Mouse (Mus musculus): ENCODE measurements around the gene Padi6. TPM values are rescaled to one million over a fixed set of nuclear protein-coding genes. Genes with fewer than 3 reads are reported as not detected.
A peak's percentile ranks its signal among the peaks of the same experiment; 100 is the strongest.

Gene Padi6
- polyA plus RNA-seq, 1 experiment from 2014 or later, result not detected

DNA sequence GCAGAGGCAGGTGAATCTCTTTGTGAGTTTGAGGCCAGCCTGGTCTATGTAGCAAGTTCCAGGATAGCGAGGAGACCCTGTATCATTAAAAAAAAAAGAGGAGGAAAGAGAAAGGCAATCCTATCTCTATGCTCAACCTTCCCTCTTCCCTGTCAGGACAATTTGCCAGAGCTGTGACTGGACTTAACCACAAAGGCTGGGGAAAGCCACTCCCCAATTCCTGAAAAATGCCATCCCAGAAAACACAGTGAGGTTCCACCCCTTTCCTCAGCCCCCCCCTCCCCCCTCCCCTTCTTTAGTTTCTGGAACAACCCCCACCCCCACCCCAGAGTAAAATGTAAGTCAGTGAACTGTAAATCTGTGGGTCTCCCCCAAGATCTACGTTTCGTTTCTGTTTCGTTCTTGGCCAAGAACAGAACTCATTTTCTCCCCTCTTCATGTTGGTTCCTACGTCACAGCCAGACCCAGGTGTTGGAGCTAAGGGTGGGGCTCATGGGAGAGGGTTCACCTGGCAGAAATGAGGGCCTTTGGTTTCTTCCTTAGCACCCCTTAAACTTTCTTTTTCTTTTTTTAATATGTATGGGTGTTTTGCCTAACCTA, 53.5 kb downstream of the Padi6 start:
- Histone ChIP-seq H3K4me3 (ENCODE audit: low read depth, low read length) (no peak overlapping the region), H3K4me1 (ENCODE audit: control insufficient read depth, insufficient read depth, low read length) (peaks cover 8% of the 10 kb centered on the region), H3K4me2 (ENCODE audit: low read length) (no peak overlapping the region), H3K36me3 (ENCODE audit: control insufficient read depth, insufficient read depth, low read length) (no peaks in the 10 kb centered on the region), H3K27me3 (ENCODE audit: control insufficient read depth, insufficient read depth, low read depth, low read length) (no peaks in the 10 kb centered on the region), H3K9me3 (replicated peaks; ENCODE audit: control insufficient read depth, low read length, poor library complexity, severe bottlenecking) (no peaks in the 10 kb centered on the region), H3K27ac (ENCODE audit: low read length) (no peak overlapping the region), H3K9ac (ENCODE audit: low read depth, low read length) (no peak overlapping the region)
- ATAC-seq, result no peak
- whole genome bisulfite sequencing, result 94% methylated on average over 5 of the region's 5 CpGs

DNA sequence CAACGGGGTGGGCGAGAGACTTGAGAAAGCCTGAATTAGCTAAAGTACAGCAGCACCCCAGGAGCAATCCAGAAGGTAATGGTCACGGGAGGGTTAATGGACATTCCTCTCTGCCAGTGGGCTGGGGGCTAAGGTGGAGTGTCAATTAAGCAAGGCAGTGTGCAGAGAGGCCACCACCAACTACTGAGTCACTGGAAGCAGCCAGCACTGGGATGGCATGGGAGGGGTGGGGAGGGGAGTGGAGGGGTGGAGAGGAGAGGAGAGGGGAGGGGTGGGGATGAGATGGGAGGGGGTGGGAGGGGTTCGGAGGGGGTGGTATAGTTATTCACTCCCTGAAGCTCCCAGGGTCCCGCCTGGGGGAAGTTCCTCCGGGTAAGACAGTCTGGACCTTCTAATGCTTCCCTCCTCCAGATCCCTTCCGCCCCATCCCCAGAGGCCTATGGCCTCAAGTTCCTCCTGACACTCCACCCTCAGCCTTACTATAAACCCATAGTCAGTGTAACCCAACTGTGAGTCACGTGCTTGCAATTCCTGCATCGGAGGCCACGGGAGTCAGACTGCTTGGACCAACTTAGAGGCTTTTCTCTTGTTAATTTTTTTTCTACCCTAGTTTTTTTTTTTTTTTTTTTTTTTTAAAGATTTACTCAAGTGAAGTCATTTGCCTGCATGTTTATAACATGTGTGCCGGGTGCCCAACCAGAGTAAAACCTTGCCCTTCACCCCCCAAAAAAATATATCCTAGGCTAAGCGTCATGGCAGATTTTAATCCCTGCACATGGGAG, 54.2 kb downstream of the Padi6 start:
- WGBS, result 66% methylated on average over 12 of the region's 12 CpGs
- ATAC-seq, result no peak
- H3K4me1 ChIP-seq (ENCODE audit: control insufficient read depth, insufficient read depth, low read length), result peaks cover 10% of the 10 kb centered on the region

GRCm38 (mm10) chr4:140684881-140685303, 57.6 kb downstream of the Padi6 start:
- no peak for ATAC-seq
- WGBS, result 58% methylated on average over 6 of the region's 6 CpGs
- no peak overlapping the region for H3K4me2 ChIP-seq (ENCODE audit: low read length)
- no peaks in the 10 kb centered on the region for H3K36me3 ChIP-seq (ENCODE audit: control insufficient read depth, insufficient read depth, low read length)
- H3K27me3 ChIP-seq (ENCODE audit: control insufficient read depth, insufficient read depth, low read depth, low read length), result no peaks in the 10 kb centered on the region
- H3K9ac ChIP-seq (ENCODE audit: low read depth, low read length), result no peak overlapping the region
- H3K4me1 ChIP-seq (ENCODE audit: control insufficient read depth, insufficient read depth, low read length), result peaks cover 10% of the 10 kb centered on the region
- H3K4me3 ChIP-seq (ENCODE audit: low read depth, low read length), result no peak overlapping the region
- no peak overlapping the region for H3K27ac ChIP-seq (ENCODE audit: low read length)
- no peaks in the 10 kb centered on the region for H3K9me3 ChIP-seq (replicated peaks; ENCODE audit: control insufficient read depth, low read length, poor library complexity, severe bottlenecking)

More for the DNA sequence above, 54.2 kb downstream of the Padi6 start:
- Histone ChIP-seq H3K27me3 (ENCODE audit: control insufficient read depth, insufficient read depth, low read depth, low read length) (no peaks in the 10 kb centered on the region), H3K36me3 (ENCODE audit: control insufficient read depth, insufficient read depth, low read length) (no peaks in the 10 kb centered on the region), H3K4me2 (ENCODE audit: low read length) (no peak overlapping the region), H3K9me3 (replicated peaks; ENCODE audit: control insufficient read depth, low read length, poor library complexity, severe bottlenecking) (no peaks in the 10 kb centered on the region), H3K4me3 (ENCODE audit: low read depth, low read length) (no peak overlapping the region), H3K9ac (ENCODE audit: low read depth, low read length) (no peak overlapping the region), H3K27ac (ENCODE audit: low read length) (no peak overlapping the region)

DNA sequence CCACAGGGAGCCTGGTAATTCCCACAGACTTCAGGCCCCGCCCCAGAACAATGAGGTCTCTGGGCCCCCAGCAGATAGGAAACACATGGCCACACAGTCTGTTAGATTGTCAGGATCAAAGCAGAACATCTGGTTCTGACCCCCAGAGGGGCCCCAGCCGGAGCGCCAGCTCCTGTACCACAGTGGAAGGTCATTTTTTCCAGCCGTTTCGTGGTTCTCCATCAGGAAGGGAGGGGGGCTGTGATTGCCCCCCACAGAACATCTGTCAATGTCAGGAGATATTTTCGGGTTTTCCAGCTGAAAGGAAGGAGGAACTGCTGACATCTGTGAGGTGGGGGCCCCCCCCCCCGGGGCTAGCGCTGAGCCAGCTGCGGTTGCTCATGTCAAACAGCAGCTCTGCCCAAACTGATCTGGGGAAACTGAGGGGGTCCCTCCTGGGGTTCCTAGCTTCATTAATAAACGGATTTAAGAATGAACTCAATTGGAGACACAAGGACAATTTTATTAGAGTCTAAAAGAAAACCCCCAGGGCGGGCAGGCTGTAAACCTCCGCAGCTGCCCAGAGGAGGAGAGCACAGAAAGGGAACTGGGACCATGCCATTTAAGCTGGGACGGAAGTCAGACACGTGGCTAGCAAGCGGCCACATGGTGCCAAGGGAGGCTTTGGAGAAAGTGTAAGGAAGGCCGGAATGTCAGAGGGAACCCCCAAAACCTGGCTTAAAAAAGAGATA, 58.1 kb downstream of the Padi6 start:
- no peak overlapping the region for H3K4me3 ChIP-seq (ENCODE audit: low read depth, low read length)
- H3K27ac ChIP-seq (ENCODE audit: low read length), result no peak overlapping the region
- peak overlapping the region; percentile 21 for H3K4me2 ChIP-seq (ENCODE audit: low read length)
- no peaks in the 10 kb centered on the region for H3K27me3 ChIP-seq (ENCODE audit: control insufficient read depth, insufficient read depth, low read depth, low read length)
- peaks cover 10% of the 10 kb centered on the region for H3K4me1 ChIP-seq (ENCODE audit: control insufficient read depth, insufficient read depth, low read length)
- no peaks in the 10 kb centered on the region for H3K9me3 ChIP-seq (replicated peaks; ENCODE audit: control insufficient read depth, low read length, poor library complexity, severe bottlenecking)
- no peaks in the 10 kb centered on the region for H3K36me3 ChIP-seq (ENCODE audit: control insufficient read depth, insufficient read depth, low read length)
- no peak overlapping the region for H3K9ac ChIP-seq (ENCODE audit: low read depth, low read length)
- ATAC-seq, result 0 out of 2 replicates have a peak, but pooled peaks have one; percentile 39
- WGBS, result 17% methylated on average over 16 of the region's 16 CpGs

GRCm38 (mm10) chr4:140683608-140684007, 58.8 kb downstream of the Padi6 start:
- H3K4me3 ChIP-seq (ENCODE audit: low read depth, low read length), result no peak overlapping the region
- no peak for ATAC-seq
- H3K9ac ChIP-seq (ENCODE audit: low read depth, low read length), result no peak overlapping the region
- H3K4me2 ChIP-seq (ENCODE audit: low read length), result no peak overlapping the region
- no peaks in the 10 kb centered on the region for H3K27me3 ChIP-seq (ENCODE audit: control insufficient read depth, insufficient read depth, low read depth, low read length)
- WGBS, result 30% methylated on average over 8 of the region's 8 CpGs
- H3K36me3 ChIP-seq (ENCODE audit: control insufficient read depth, insufficient read depth, low read length), result no peaks in the 10 kb centered on the region
- H3K27ac ChIP-seq (ENCODE audit: low read length), result no peak overlapping the region
- H3K9me3 ChIP-seq (replicated peaks; ENCODE audit: control insufficient read depth, low read length, poor library complexity, severe bottlenecking), result no peaks in the 10 kb centered on the region
- H3K4me1 ChIP-seq (ENCODE audit: control insufficient read depth, insufficient read depth, low read length), result peaks cover 10% of the 10 kb centered on the region

DNA sequence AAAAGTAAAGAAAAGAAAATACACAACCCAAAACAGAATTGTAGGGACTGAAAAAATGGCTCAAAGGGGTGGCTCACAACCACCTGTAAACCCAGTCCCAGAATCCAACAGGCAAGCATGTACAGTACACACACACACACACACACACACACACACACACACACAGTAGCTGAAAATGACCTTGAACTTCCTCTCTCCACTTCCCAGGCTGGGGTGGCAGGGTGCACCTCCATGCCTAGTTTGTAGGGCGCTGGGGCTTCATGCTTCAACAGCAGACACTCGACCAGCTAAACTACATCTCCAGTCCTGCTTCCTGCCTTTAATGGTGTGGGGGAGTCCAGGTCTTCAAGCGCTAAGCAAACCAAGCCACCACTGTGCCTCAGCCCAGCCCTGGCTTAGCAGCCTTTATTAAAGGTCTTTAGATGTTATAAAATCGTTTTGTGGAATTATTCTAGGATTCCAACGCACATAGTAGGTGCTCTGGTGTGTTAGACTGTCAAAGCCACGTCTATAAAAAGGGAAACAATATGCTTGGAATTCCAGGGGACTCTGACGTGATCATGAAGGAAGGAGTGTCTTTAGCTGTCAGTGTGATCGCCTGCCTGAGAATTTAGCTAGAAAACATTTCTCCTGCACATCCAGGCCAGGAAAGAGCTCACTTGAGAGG, 61.6 kb downstream of the Padi6 start:
- H3K9me3 ChIP-seq (replicated peaks; ENCODE audit: control insufficient read depth, low read length, poor library complexity, severe bottlenecking), result no peaks in the 10 kb centered on the region
- no peaks in the 10 kb centered on the region for H3K27me3 ChIP-seq (ENCODE audit: control insufficient read depth, insufficient read depth, low read depth, low read length)
- peaks cover 10% of the 10 kb centered on the region for H3K4me1 ChIP-seq (ENCODE audit: control insufficient read depth, insufficient read depth, low read length)
- H3K27ac ChIP-seq (ENCODE audit: low read length), result no peak overlapping the region
- H3K4me2 ChIP-seq (ENCODE audit: low read length), result no peak overlapping the region
- no peak overlapping the region for H3K9ac ChIP-seq (ENCODE audit: low read depth, low read length)
- H3K36me3 ChIP-seq (ENCODE audit: control insufficient read depth, insufficient read depth, low read length), result no peaks in the 10 kb centered on the region
- H3K4me3 ChIP-seq (ENCODE audit: low read depth, low read length), result no peak overlapping the region
- 64% methylated on average over 8 of the region's 8 CpGs for WGBS
- no peak for ATAC-seq

GRCm38 (mm10) chr4:140679723-140680380, 62.6 kb downstream of the Padi6 start:
- no peak overlapping the region for H3K4me2 ChIP-seq (ENCODE audit: low read length)
- no peak overlapping the region for H3K9ac ChIP-seq (ENCODE audit: low read depth, low read length)
- WGBS, result 31% methylated on average over 15 of the region's 18 CpGs
- no peak overlapping the region for H3K27ac ChIP-seq (ENCODE audit: low read length)
- no peaks in the 10 kb centered on the region for H3K36me3 ChIP-seq (ENCODE audit: control insufficient read depth, insufficient read depth, low read length)
- H3K4me1 ChIP-seq (ENCODE audit: control insufficient read depth, insufficient read depth, low read length), result peaks cover 10% of the 10 kb centered on the region
- ATAC-seq, result no peak
- no peaks in the 10 kb centered on the region for H3K27me3 ChIP-seq (ENCODE audit: control insufficient read depth, insufficient read depth, low read depth, low read length)
- no peaks in the 10 kb centered on the region for H3K9me3 ChIP-seq (replicated peaks; ENCODE audit: control insufficient read depth, low read length, poor library complexity, severe bottlenecking)
- H3K4me3 ChIP-seq (ENCODE audit: low read depth, low read length), result no peak overlapping the region

- H3K4me2 ChIP-seq (ENCODE audit: low read length), result no peak overlapping the region
- no peak overlapping the region for H3K9ac ChIP-seq (ENCODE audit: low read depth, low read length)
- H3K9me3 ChIP-seq (replicated peaks; ENCODE audit: control insufficient read depth, low read length, poor library complexity, severe bottlenecking), result no peaks in the 10 kb centered on the region
- WGBS, result 17% methylated on average over 5 of the region's 5 CpGs
- no peaks in the 10 kb centered on the region for H3K36me3 ChIP-seq (ENCODE audit: control insufficient read depth, insufficient read depth, low read length)
- H3K27me3 ChIP-seq (ENCODE audit: control insufficient read depth, insufficient read depth, low read depth, low read length), result no peaks in the 10 kb centered on the region
- no peak overlapping the region for H3K4me3 ChIP-seq (ENCODE audit: low read depth, low read length)
- no peak for ATAC-seq
- peaks cover 3% of the 10 kb centered on the region for H3K4me1 ChIP-seq (ENCODE audit: control insufficient read depth, insufficient read depth, low read length)
- no peak overlapping the region for H3K27ac ChIP-seq (ENCODE audit: low read length)
These were observed 63.4 kb downstream of the Padi6 start for GRCm38 (mm10) chr4:140679038-140679437.
